Mouse (Mus musculus): ENCODE data around the gene Hspe1. TPM values are rescaled to one million over a fixed set of nuclear protein-coding genes. Genes with fewer than 3 reads are reported as not detected.

Hspe1 gene
- polyA plus RNA-seq, 1 experiment, result 13.1 TPM

- Histone ChIP-seq H3K4me1 (ENCODE audit: control insufficient read depth, insufficient read depth, low read length) (no peaks in the 10 kb centered on the region; the same call in 1 of the 2 replicates), H3K4me3 (replicated peaks; ENCODE audit: extremely low read depth, low read depth, low read length) (no peak overlapping the region)
- WGBS, result 86% methylated on average over 2 of the region's 2 CpGs
- DNase-seq, result no peak
- TF ChIP-seq POLR2A (IDR thresholded peaks at IDR 0.05; ENCODE audit: borderline replicate concordance, extremely low read depth, low read depth, low read length), result no peak
- no peak for TF ChIP-seq CTCF (IDR thresholded peaks at IDR 0.05; ENCODE audit: insufficient read depth, low read length)
These were observed 10.9 kb upstream of the Hspe1 start for GRCm38 (mm10) chr1:55076849-55077516.

GRCm38 (mm10) chr1:55079677-55080076 lies 8.3 kb upstream of the Hspe1 start:
- no peak for DNase-seq
- Histone ChIP-seq H3K4me3 (replicated peaks; ENCODE audit: extremely low read depth, low read depth, low read length) (no peak overlapping the region), H3K4me1 (ENCODE audit: control insufficient read depth, insufficient read depth, low read length) (no peaks in the 10 kb centered on the region; the same call in 1 of the 2 replicates)
- TF ChIP-seq POLR2A (IDR thresholded peaks at IDR 0.05; ENCODE audit: borderline replicate concordance, extremely low read depth, low read depth, low read length), result no peak
- no peak for TF ChIP-seq CTCF (IDR thresholded peaks at IDR 0.05; ENCODE audit: insufficient read depth, low read length)
- 92% methylated on average over 4 of the region's 4 CpGs for WGBS

- TF ChIP-seq CTCF (IDR thresholded peaks at IDR 0.05; ENCODE audit: insufficient read depth, low read length), result no peak
- no peak for TF ChIP-seq POLR2A (IDR thresholded peaks at IDR 0.05; ENCODE audit: borderline replicate concordance, extremely low read depth, low read depth, low read length)
- Histone ChIP-seq H3K4me3 (replicated peaks; ENCODE audit: extremely low read depth, low read depth, low read length) (no peak overlapping the region), H3K4me1 (ENCODE audit: control insufficient read depth, insufficient read depth, low read length) (peaks cover 9% of the 10 kb centered on the region)
- 85% methylated on average over 1 of the region's 1 CpGs for whole genome bisulfite sequencing
- DNase-seq, result no peak
These were observed 5.8 kb upstream of the Hspe1 start for GRCm38 (mm10) chr1:55082106-55082505.

GRCm38 (mm10) chr1:55085781-55086366 lies 2.1 kb upstream of the Hspe1 start:
- DNase-seq, result no peak
- TF ChIP-seq POLR2A (IDR thresholded peaks at IDR 0.05; ENCODE audit: borderline replicate concordance, extremely low read depth, low read depth, low read length) (no peak), CTCF (IDR thresholded peaks at IDR 0.05; ENCODE audit: insufficient read depth, low read length) (no peak)
- Histone ChIP-seq H3K4me1 (ENCODE audit: control insufficient read depth, insufficient read depth, low read length) (peaks cover 11% of the 10 kb centered on the region), H3K4me3 (replicated peaks; ENCODE audit: extremely low read depth, low read depth, low read length) (no peak overlapping the region)
- WGBS, result 55% methylated on average over 7 of the region's 7 CpGs

- no peak for DNase-seq
- peaks cover 11% of the 10 kb centered on the region for H3K4me1 ChIP-seq (ENCODE audit: control insufficient read depth, insufficient read depth, low read length)
- 2% methylated on average over 13 of the region's 13 CpGs for WGBS
- TF ChIP-seq POLR2A (IDR thresholded peaks at IDR 0.05; ENCODE audit: borderline replicate concordance, extremely low read depth, low read depth, low read length) (no peak), CTCF (IDR thresholded peaks at IDR 0.05; ENCODE audit: insufficient read depth, low read length) (no peak)
- H3K4me3 ChIP-seq (replicated peaks; ENCODE audit: extremely low read depth, low read depth, low read length), result peak overlapping the region; percentile 89
These were observed 998 bp upstream of the Hspe1 start for GRCm38 (mm10) chr1:55086868-55087400.

- Histone ChIP-seq H3K4me3 (replicated peaks; ENCODE audit: extremely low read depth, low read depth, low read length) (peak overlapping the region; percentile 89), H3K4me1 (ENCODE audit: control insufficient read depth, insufficient read depth, low read length) (peaks cover 11% of the 10 kb centered on the region)
- DNase-seq, result no peak
- TF ChIP-seq POLR2A (IDR thresholded peaks at IDR 0.05; ENCODE audit: borderline replicate concordance, extremely low read depth, low read depth, low read length), result peak; percentile 71; the same call in 1 of the 2 replicates
- TF ChIP-seq CTCF (IDR thresholded peaks at IDR 0.05; ENCODE audit: insufficient read depth, low read length), result no peak
- under 1% methylated on average over 57 of the region's 57 CpGs for WGBS
These were observed 479 bp upstream of the Hspe1 start for GRCm38 (mm10) chr1:55087401-55087904.

GRCm38 (mm10) chr1:55088611-55089497 lies 922 bp downstream of the Hspe1 start:
- peak overlapping the region; percentile 78 for H3K4me3 ChIP-seq (replicated peaks; ENCODE audit: extremely low read depth, low read depth, low read length)
- WGBS, result 6% methylated on average over 16 of the region's 16 CpGs
- H3K4me1 ChIP-seq (ENCODE audit: control insufficient read depth, insufficient read depth, low read length), result peaks cover 11% of the 10 kb centered on the region
- TF ChIP-seq CTCF (IDR thresholded peaks at IDR 0.05; ENCODE audit: insufficient read depth, low read length), result no peak
- no peak for TF ChIP-seq POLR2A (IDR thresholded peaks at IDR 0.05; ENCODE audit: borderline replicate concordance, extremely low read depth, low read depth, low read length)
- DNase-seq, result no peak

- 82% methylated on average over 5 of the region's 5 CpGs for WGBS
- Histone ChIP-seq H3K4me3 (replicated peaks; ENCODE audit: extremely low read depth, low read depth, low read length) (no peak overlapping the region), H3K4me1 (ENCODE audit: control insufficient read depth, insufficient read depth, low read length) (peaks cover 11% of the 10 kb centered on the region)
- no peak for DNase-seq
- TF ChIP-seq POLR2A (IDR thresholded peaks at IDR 0.05; ENCODE audit: borderline replicate concordance, extremely low read depth, low read depth, low read length) (no peak), CTCF (IDR thresholded peaks at IDR 0.05; ENCODE audit: insufficient read depth, low read length) (no peak)
These were observed 1.6 kb downstream of the Hspe1 start for GRCm38 (mm10) chr1:55089498-55090064.

GRCm38 (mm10) chr1:55092056-55092455 lies 4.1 kb downstream of the Hspe1 start:
- WGBS, result 87% methylated on average over 2 of the region's 2 CpGs
- H3K4me1 ChIP-seq (ENCODE audit: control insufficient read depth, insufficient read depth, low read length), result peaks cover 3% of the 10 kb centered on the region
- no peak overlapping the region for H3K4me3 ChIP-seq (replicated peaks; ENCODE audit: extremely low read depth, low read depth, low read length)
- DNase-seq, result no peak
- no peak for TF ChIP-seq CTCF (IDR thresholded peaks at IDR 0.05; ENCODE audit: insufficient read depth, low read length)

All from lung, adult 2 months (tissue).